Mouse (Mus musculus): Measurements from ENCODE around the gene Hhex. TPM values are rescaled to one million over a fixed set of nuclear protein-coding genes. Genes with fewer than 3 reads are reported as not detected.

Gene Hhex
- polyA plus RNA-seq, 1 experiment = 8.2 TPM

- Histone ChIP-seq H3K4me3 (ENCODE audit: low read depth, low read length) (no peak overlapping the region), H3K9ac (ENCODE audit: low read depth, poor library complexity, severe bottlenecking) (no peak overlapping the region), H3K4me1 (ENCODE audit: control insufficient read depth, insufficient read depth, low read length) (peaks cover 2% of the 10 kb centered on the region), H3K9me3 (replicated peaks; ENCODE audit: control insufficient read depth, insufficient read depth, low read length, poor library complexity, severe bottlenecking) (no peaks in the 10 kb centered on the region), H3K27ac (ENCODE audit: insufficient read depth, low read length) (no peak overlapping the region), H3K36me3 (ENCODE audit: control insufficient read depth, insufficient read depth, low read length, poor library complexity, severe bottlenecking) (peaks cover 44% of the 10 kb centered on the region), H3K27me3 (ENCODE audit: control insufficient read depth, insufficient read depth, low read length, poor library complexity, severe bottlenecking) (no peaks in the 10 kb centered on the region)
- peak; percentile 3 for TF ChIP-seq CTCF (IDR thresholded peaks at IDR 0.05; ENCODE audit: low read depth, low read length)
- no peak for TF ChIP-seq POLR2A (IDR thresholded peaks at IDR 0.05; ENCODE audit: insufficient read depth, low read length)
- TF ChIP-seq EP300 (IDR thresholded peaks at IDR 0.05; ENCODE audit: insufficient read depth, low read depth, low read length) = no peak
Observed at GRCm38 (mm10) chr19:37419613-37420012, 15.0 kb upstream of the Hhex start.

- TF ChIP-seq CTCF (IDR thresholded peaks at IDR 0.05; ENCODE audit: low read depth, low read length) (no peak), EP300 (IDR thresholded peaks at IDR 0.05; ENCODE audit: insufficient read depth, low read depth, low read length) (no peak), POLR2A (IDR thresholded peaks at IDR 0.05; ENCODE audit: insufficient read depth, low read length) (no peak)
- Histone ChIP-seq H3K27me3 (ENCODE audit: control insufficient read depth, insufficient read depth, low read length, poor library complexity, severe bottlenecking) (no peaks in the 10 kb centered on the region), H3K9ac (ENCODE audit: low read depth, poor library complexity, severe bottlenecking) (no peak overlapping the region), H3K4me1 (ENCODE audit: control insufficient read depth, insufficient read depth, low read length) (no peaks in the 10 kb centered on the region), H3K9me3 (replicated peaks; ENCODE audit: control insufficient read depth, insufficient read depth, low read length, poor library complexity, severe bottlenecking) (no peaks in the 10 kb centered on the region), H3K36me3 (ENCODE audit: control insufficient read depth, insufficient read depth, low read length, poor library complexity, severe bottlenecking) (no peaks in the 10 kb centered on the region; the same call in 1 of the 2 replicates), H3K27ac (ENCODE audit: insufficient read depth, low read length) (no peak overlapping the region), H3K4me3 (ENCODE audit: low read depth, low read length) (no peak overlapping the region)
Observed at GRCm38 (mm10) chr19:37428589-37428988, 6.0 kb upstream of the Hhex start.

GRCm38 (mm10) chr19:37431139-37431756 is 3.4 kb upstream of the Hhex start:
- Histone ChIP-seq H3K4me1 (ENCODE audit: control insufficient read depth, insufficient read depth, low read length) (no peaks in the 10 kb centered on the region), H3K36me3 (ENCODE audit: control insufficient read depth, insufficient read depth, low read length, poor library complexity, severe bottlenecking) (no peaks in the 10 kb centered on the region), H3K27ac (ENCODE audit: insufficient read depth, low read length) (no peak overlapping the region), H3K4me3 (ENCODE audit: low read depth, low read length) (no peak overlapping the region), H3K9me3 (replicated peaks; ENCODE audit: control insufficient read depth, insufficient read depth, low read length, poor library complexity, severe bottlenecking) (no peaks in the 10 kb centered on the region), H3K9ac (ENCODE audit: low read depth, poor library complexity, severe bottlenecking) (no peak overlapping the region), H3K27me3 (ENCODE audit: control insufficient read depth, insufficient read depth, low read length, poor library complexity, severe bottlenecking) (0 out of 2 replicates have a peak, but pooled peaks cover 3% of the 10 kb centered on the region)
- TF ChIP-seq EP300 (IDR thresholded peaks at IDR 0.05; ENCODE audit: insufficient read depth, low read depth, low read length) = no peak
- TF ChIP-seq POLR2A (IDR thresholded peaks at IDR 0.05; ENCODE audit: insufficient read depth, low read length) = no peak
- TF ChIP-seq CTCF (IDR thresholded peaks at IDR 0.05; ENCODE audit: low read depth, low read length) = no peak

GRCm38 (mm10) chr19:37432868-37433570 is 1.6 kb upstream of the Hhex start:
- peaks cover under 1% of the 10 kb centered on the region; the same call in 1 of the 2 replicates for H3K36me3 ChIP-seq (ENCODE audit: control insufficient read depth, insufficient read depth, low read length, poor library complexity, severe bottlenecking)
- H3K9me3 ChIP-seq (replicated peaks; ENCODE audit: control insufficient read depth, insufficient read depth, low read length, poor library complexity, severe bottlenecking) = no peaks in the 10 kb centered on the region
- no peak overlapping the region for H3K27ac ChIP-seq (ENCODE audit: insufficient read depth, low read length)
- no peak overlapping the region for H3K9ac ChIP-seq (ENCODE audit: low read depth, poor library complexity, severe bottlenecking)
- H3K27me3 ChIP-seq (ENCODE audit: control insufficient read depth, insufficient read depth, low read length, poor library complexity, severe bottlenecking) = 0 out of 2 replicates have a peak, but pooled peaks cover 3% of the 10 kb centered on the region
- no peaks in the 10 kb centered on the region for H3K4me1 ChIP-seq (ENCODE audit: control insufficient read depth, insufficient read depth, low read length)
- no peak for TF ChIP-seq CTCF (IDR thresholded peaks at IDR 0.05; ENCODE audit: low read depth, low read length)
- TF ChIP-seq POLR2A (IDR thresholded peaks at IDR 0.05; ENCODE audit: insufficient read depth, low read length) = no peak
- no peak for TF ChIP-seq EP300 (IDR thresholded peaks at IDR 0.05; ENCODE audit: insufficient read depth, low read depth, low read length)
- H3K4me3 ChIP-seq (ENCODE audit: low read depth, low read length) = no peak overlapping the region

GRCm38 (mm10) chr19:37433895-37434262 is 731 bp upstream of the Hhex start:
- H3K27me3 ChIP-seq (ENCODE audit: control insufficient read depth, insufficient read depth, low read length, poor library complexity, severe bottlenecking) = 0 out of 2 replicates have a peak, but pooled peaks cover 3% of the 10 kb centered on the region
- H3K4me1 ChIP-seq (ENCODE audit: control insufficient read depth, insufficient read depth, low read length) = no peaks in the 10 kb centered on the region
- peaks cover 2% of the 10 kb centered on the region; the same call in 1 of the 2 replicates for H3K36me3 ChIP-seq (ENCODE audit: control insufficient read depth, insufficient read depth, low read length, poor library complexity, severe bottlenecking)
- peak overlapping the region; percentile 69 for H3K4me3 ChIP-seq (ENCODE audit: low read depth, low read length)
- TF ChIP-seq EP300 (IDR thresholded peaks at IDR 0.05; ENCODE audit: insufficient read depth, low read depth, low read length) = no peak
- TF ChIP-seq POLR2A (IDR thresholded peaks at IDR 0.05; ENCODE audit: insufficient read depth, low read length) = no peak
- no peak for TF ChIP-seq CTCF (IDR thresholded peaks at IDR 0.05; ENCODE audit: low read depth, low read length)
- H3K9me3 ChIP-seq (replicated peaks; ENCODE audit: control insufficient read depth, insufficient read depth, low read length, poor library complexity, severe bottlenecking) = no peaks in the 10 kb centered on the region
- no peak overlapping the region for H3K27ac ChIP-seq (ENCODE audit: insufficient read depth, low read length)
- peak overlapping the region; percentile 99 for H3K9ac ChIP-seq (ENCODE audit: low read depth, poor library complexity, severe bottlenecking)

All from ES-Bruce4 (cell line).